Mouse (Mus musculus): ENCODE results near the gene Dand5.
A peak's percentile ranks its signal among the peaks of the same experiment; 100 is the strongest.
"Not testable (repeated sequence)": the region's sequence is repeated elsewhere in the genome, so short reads cannot be mapped to it uniquely, and the experiment has no call there.

Dand5 gene

DNA sequence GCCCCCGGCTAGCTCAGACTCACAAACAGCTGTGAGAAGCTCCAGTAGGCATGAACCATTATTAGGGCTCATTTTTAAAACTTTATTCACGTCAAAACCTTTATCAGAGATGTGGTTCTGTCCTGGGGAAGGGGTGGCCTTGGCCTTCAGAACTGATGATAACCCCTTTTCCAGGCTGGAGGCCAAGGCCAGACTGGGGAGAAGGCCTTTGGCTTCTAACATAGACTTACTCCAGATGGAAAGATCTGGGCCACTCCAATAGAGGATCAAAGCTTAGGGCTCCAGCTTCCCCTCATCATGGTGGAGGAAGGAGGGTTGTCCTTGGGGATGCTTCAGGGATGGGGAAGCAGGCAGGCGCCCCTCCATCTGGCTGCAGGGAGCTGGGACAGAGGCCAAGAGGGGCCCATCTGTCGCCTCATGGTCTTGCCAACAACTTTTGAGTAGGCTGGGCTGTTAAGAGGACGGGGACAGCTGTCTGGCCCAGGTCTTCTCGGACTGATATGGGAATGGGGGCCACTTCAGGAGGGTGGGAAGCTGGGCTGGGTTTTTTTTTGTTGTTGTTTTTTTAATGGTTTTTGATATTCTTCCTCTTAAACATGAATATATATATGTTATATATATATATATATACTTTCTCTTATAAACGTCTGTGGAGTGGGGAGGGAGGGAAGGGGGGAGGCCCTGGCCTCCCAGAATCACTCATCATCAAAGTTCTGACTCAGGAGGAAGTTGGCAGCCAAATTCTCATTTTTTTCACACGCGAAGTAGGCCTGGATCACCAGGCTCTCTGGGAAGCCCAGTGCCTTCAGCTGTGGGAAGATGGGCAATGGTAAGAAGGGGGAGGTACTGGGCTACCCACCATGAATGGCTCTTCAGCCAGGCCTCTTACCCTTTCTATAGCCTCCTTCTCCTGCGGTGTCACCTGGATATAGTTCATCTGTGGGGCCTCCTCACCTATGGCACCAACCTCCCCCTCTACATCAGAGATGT is 12.5 kb upstream of the Dand5 start:
- peak; percentile 42 for DNase-seq (ENCODE audit: low read depth, low spot score)

DNA sequence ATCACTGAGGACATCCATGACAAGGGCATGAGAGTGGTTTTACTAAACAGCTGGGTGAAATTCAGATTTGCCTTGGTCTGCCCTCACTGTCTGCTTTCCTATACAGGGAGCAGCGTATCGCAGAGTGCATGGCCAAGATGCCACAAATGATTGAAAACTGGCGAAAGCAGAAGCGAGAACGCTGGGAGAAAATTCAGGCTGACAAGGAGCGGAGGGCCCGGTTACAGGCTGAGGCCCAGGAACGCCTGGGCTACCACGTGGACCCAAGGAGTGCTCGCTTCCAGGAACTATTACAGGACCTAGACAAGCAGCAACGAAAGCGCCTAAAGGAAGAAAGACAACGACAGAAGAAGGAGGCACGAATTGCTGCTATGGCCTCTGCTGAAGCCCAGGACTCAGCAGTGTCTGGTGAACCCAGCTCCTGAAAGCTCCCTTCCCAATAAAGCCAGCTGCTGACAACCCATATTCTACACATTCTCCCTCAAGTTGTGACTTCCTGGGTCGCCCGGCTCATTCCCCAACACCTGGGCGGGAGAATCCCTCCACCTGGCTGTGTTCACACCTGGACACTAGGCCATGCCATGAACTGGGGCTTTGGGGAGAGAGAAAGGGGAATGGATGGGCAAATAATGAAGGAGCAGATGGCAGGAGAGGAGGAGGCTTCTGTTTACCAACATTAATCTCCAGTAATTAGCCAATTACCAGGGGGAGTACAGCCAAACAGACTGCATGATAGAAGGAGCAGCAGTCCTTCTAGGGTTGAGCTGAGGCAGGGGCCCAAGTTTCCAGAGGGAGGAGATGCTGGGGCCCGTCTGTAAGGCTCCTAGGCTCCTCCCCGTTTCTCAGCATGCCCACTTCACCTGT is 11.6 kb upstream of the Dand5 start:
- no peak for DNase-seq (ENCODE audit: low read depth, low spot score)

DNA sequence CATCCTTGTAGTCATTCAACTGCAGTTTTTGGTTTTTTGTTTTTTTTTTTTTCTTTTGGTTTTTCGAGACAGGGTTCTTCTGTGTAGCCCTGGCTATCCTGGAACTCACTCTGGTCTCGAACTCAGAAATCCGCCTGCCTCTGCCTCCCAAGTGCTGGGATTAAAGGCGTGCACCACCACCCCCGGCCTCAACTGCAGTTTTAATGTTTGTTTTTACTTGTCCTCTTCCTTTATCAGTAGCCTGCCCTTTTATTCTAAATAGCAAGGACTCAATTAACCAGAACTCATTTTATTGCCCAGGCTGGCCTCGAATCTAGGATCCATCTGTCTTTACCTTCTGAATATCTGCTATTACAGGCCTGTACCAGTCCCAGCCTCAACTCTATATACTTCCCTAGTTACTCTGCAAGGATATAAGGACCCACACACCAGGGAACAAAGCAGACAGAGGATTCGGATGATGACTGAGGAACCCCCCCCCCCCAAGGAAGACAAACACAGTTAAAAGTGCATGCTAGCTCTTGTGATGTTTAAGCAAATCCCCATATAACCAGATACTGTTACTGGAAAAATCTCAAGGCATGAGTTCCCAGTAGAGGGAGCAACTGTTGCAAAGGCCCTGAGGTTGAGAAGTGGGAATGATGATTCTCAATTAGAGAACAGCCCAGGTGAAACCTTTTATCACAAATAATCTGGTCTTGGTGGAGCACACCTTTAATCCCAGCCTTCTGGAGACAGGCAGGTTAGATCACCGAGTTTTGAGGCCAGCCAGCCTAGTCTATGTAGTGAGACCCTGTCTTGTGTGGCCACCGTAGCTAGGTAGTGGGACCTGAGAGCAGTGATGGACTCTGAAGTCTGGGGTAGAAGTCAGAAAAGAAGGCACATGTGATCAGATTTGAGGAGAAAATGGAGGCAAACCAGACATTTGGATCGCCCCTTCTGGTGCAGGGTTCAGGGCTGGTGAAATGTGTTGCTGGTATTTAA is 10.4 kb upstream of the Dand5 start:
- peak; percentile 71 for DNase-seq (ENCODE audit: low read depth, low spot score)

DNA sequence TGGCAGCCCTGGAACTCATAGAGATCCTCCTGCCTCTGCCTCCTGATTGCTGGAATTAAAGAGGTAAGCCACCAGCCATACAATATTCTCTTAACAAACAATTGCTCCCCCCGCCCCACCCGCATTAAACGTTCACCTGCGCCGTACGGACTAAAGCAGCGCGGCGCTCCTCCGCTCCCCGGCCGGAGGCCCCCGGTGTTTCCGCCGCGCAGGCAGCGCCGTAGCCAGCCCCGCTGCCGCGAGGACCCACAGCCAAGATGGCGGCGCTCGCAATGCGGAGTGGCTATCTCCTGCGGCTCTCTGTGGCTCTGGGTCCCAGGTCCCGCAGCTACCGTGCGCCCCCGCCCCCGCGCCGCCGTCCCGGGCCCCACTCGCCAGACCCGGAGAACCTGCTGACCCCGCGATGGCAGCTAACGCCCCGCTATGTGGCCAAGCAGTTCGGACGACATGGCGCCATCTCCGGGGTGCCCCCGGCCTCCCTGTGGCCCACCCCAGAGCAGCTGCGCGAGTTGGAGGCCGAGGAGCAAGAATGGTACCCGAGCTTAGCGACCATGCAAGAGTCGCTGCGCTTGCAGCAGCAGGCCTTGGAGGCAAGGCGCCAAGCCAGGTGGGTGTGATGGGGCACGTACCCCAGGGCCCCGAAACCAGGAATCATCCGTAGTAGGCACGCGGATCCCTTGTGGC is 9.6 kb upstream of the Dand5 start:
- DNase-seq (ENCODE audit: low read depth, low spot score), result peak; percentile 73

DNA sequence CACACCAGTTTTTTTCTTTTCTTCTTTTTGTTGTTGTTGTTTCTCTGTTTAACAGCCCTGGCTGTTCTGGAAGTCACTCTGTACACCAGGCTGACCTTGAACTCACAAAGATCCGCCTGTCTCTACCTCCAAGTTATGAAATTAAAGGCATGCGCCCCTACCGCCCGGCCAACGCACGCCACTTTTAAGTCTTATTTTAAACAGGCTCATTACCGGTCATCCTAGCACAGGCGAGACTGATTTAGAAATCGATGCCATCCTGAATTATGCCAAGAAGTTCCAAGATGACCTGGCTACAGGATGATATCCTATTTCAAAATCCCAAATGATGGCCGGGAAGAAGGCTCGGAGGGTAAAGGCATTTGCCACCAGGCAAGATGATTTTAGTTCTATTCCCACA is 8.9 kb upstream of the Dand5 start, which contains the start of gene Gadd45gip1:
TSS of gene Gadd45gip1 (plus strand) at position 33 of the 400 bp plus-strand sequence.
- peak; percentile 81 for DNase-seq (ENCODE audit: low read depth, low spot score)

DNA sequence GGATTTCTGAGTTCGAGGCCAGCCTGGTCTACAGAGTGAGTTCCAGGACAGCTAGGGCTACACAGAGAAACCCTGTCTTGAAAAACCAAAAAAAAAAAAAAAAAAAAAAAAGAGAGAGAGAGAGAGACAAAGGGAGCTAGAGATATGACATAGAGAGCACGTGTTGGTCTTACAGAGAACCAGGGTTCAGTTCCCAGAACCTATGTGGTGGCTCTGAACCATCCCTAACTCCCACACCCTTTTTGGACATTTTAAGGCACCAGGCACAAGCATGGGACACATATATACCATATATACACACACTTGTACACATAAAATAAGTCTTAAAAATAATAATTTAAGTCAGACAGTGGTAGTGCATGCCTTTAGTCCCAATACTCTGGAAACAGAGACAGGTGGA is 3.9 kb upstream of the Dand5 start:
- not testable (repeated sequence) for DNase-seq (ENCODE audit: low read depth, low spot score)

DNA sequence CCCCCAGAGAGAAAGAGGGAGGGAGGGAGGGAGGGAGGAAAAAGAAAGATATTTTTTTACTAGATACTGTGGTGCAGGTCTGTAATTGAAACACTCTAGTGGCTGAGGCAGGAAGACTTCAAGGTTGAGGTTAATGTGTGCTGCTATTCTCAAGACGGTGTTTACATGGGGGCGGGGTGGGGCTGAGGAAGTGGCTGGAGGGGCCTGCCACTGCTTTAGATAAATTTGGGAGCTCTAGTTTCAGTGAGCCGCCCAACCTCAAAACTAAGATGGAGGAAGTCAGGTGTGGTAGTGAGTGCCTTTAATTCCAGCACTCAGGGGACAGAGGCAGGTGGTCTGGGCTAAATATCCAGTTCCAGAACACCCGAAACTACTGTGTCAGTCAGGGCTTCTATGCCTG is 3.0 kb upstream of the Dand5 start:
- no peak for DNase-seq (ENCODE audit: low read depth, low spot score)

DNA sequence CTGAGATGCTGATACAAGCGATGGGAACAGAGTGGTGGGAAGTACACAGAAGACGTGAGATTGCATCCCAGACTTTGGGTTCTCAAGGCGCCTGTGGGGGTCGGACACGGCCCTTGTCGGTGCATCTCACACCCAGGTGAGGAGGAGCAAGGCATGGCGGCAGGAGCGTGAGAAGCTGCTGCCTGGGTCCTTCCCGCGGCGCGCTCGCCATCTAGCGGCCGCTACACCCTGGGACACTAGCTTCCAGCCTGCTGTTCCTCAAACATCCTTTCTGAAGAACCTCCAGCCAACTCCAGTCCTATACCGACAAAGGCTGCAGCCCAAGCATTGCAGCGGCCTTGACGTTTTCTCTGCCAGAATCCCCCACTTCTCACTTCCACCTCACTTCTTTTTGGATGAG is 1.0 kb upstream of the Dand5 start:
- DNase-seq (ENCODE audit: low read depth, low spot score), result peak; percentile 81

DNA sequence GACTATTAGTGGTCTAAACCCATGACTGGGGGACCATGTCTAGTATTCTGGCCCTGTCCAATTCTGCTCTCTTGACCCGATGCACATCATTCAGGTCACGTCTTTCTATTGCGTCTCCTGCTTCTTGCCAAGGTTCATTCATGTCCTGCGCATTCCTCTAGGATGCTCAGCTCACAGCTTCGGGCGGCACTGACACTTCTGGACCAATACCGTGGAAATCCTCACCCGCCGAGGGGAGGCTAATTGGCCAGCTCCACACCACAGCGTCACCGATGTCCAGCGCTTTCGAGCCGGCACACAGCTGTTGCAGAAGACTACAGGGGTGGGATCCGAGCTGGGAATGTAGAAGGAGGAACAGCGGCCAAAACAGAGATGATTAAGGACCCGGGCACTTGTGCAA is 6.5 kb downstream of the Dand5 start:
- no peak for DNase-seq (ENCODE audit: low read depth, low spot score)

DNA sequence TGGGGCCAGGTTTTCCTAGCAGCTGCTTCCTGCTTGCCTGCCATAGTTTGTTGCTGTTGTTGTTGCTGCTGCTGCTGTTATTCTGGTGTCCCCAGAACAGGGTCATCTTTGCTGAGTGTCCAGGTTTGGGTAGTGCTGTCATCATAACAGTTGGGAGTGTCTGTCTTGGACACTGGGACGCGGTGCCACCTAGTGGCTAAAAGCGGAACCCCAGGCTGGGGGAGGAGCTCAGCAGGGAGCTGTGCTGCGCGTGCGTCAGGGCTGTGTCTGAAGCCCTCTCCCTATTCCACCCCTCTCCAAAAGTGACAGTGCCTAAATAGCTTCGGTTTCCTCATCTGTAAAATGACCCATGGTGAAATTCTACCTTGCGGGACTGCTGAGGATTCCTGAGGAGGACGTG is 7.1 kb downstream of the Dand5 start:
- DNase-seq (ENCODE audit: low read depth, low spot score), result peak; percentile 95

DNA sequence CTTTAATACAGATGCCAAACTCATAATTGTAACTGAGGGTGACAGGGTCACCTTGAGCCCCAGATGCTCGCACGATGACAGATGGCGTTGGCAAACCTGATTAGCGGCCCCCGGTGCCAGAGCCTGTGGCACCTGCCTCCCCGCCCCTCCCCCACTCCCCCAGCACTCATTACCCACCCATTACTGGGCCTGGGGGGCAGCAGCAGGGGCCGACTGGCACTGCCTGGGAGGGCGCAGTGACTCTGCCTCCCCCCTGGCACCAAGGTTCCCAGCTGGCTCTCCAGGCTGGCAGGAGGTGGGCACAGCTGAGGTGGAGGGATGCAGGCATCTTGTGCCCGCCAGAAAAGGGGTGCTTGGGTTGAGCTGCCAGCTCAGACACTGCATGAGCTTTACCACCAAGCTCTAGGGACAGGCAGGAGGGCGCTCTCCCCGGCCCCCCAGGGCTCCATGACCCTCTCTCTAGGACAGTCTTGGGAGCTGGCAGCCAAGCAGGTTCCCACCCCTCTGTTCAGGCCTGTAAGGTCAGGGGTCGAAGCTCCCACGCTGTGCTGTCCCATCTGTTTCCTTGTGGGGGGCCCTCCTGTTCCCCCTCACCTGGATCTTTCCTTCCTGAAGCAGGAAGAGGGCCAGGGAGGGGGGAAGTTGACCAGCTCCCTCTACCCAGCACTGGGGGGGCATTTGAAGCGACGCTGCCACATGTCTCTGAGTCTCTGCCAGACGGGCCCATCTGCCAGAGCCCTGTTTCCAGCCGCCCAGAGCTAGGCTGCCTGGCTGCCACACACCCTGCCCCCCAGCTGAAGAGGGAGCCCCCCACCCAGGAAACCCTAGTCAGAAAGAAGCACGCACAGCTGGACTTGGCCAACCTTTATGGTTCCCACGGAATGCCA is 7.8 kb downstream of the Dand5 start:
- DNase-seq (ENCODE audit: low read depth, low spot score), result no peak

DNA sequence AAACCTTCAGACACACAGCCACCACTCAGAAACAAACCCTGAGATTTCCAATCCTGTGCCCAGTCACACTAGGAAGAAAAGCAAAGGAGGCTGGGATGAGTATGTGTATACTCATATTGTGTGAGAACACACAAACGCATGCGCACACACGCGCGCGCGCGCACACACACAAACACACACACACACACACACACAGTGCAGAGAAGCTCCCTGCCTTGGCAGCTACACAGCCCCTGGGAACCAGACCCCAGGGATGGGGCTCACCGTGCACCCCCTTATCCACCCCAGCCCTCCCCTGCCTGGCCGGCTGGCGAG is 8.4 kb downstream of the Dand5 start:
- DNase-seq (ENCODE audit: low read depth, low spot score), result no peak

DNA sequence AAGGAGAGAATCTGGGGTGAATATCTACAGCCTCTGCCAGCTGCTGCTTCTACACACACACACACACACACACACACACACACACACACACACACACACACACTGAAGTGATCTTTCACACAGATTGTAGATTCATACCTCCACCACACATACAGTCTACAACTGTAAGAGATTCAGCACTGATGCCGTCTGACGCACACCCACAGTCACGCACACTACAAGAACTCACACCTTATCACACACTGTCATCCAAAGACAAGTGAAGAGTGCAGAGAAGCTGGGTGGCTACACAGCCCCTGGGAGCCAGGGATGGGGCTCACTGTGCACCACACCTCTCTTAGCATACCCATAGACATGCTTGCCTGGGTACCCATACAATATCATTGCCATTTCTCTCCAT is 8.8 kb downstream of the Dand5 start:
- no peak for DNase-seq (ENCODE audit: low read depth, low spot score)

DNA sequence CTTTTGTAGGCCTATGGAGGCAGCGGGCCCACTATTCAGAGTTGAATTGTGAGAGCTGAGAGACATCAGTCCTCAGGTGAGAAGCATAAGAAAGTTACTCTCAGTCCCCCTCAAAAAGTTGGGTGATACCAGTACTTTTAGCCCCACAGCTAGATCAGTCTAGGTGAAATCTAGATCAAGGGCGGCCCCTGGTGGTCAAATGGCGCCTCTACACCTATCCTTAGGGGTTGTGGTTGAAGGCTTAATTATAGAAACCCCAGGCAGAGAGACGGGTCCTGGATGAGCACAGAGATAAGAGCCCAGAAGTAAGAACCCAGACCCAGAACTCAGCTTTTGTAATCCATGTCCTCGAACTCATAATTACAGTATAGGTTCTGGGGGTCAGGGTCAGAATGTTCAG is 9.6 kb downstream of the Dand5 start:
- peak; percentile 93 for DNase-seq (ENCODE audit: low read depth, low spot score)

DNA sequence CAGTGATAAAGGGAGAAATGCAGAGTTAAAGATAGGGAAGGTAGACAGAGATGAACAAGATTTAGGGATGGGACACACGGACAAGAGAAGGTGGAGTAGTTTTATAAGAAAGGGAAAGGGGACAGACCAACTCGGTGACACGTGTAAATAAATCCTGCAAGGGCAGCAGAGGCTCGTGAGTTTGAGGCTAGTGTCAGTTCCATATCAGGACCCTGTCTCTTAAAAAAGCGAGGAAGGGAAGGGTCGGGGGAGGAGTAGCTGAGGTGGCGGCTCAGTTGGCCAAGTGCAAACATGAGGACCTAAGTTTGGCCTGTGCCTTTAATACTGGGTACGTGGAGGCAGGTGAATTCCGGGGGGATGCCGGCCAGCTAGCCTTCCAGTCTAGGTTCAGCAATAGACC is 11.3 kb downstream of the Dand5 start:
- DNase-seq (ENCODE audit: low read depth, low spot score), result no peak

DNA sequence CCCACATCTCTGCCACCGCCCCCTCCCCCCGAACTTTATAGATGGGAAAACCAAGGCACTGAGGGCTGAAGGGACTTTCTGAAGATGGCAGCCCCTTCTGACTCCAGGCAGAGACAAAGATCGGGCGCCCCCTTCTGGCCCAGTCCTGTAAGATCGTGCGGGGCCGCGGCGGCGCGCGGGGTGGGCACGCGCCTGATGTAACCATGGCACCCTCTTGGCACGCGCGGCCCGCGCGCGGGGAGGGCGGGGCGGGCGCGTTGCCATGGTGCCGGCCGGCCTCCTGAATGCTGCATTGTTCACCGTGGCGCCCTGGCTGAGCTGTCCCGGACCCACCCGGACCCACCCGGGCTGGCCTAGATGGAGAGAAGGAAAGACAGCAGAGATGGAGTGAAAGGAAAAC is 11.7 kb downstream of the Dand5 start:
- peak; percentile 86 for DNase-seq (ENCODE audit: low read depth, low spot score)

DNA sequence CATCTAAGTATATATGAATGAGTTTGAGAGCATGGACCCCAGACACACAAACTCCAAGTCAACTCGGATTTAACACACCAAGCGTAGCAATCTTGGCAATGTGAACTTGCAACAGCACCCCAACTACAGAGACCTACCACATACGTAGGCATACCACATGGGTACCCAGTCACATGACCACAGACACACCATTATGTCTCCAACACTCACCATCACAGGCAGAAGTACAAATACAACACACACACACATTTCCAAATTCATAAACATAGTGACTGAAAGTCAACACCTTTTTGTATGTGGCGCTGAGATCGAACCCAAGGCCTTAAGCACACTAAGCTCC is 12.7 kb downstream of the Dand5 start:
- no peak for DNase-seq (ENCODE audit: low read depth, low spot score)

DNA sequence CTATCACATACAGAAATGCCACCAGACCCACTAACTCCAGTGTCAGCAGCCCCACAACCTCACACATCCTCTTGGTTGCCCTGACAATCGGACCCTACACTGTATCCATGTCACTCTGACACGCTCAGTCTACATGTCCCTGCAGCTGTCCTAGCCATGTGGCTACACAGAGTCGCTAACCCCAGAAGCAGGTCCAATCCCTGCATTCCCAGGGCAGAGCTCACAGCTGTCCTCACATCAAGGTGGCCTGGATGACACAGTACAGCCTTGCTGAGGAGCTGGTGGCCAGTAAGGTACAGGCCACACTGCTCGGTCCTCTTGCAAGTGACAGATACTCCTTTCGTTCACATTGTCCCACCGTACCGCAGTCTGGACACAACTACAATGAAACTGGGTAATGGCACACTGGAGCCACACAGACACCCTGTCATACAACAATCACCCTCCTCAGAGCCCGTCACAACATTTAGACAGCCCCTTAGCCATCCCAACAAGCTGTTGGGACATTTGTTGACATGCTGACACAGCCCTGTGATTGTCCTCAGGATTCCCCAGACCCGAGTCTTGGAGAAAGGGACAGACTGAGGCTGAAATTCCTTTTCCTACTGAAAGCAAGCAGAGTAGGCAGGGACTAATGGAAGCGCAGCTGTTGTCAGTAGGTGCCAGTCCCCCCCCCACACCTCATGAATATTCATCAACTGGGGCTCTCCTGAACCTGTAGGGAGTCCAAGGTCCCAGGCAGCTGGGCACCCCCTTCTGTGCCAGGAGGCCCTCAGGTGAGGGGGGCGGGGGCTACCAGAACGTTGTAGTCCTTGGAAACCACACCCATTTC is 13.3 kb downstream of the Dand5 start:
- DNase-seq (ENCODE audit: low read depth, low spot score), result no peak

DNA sequence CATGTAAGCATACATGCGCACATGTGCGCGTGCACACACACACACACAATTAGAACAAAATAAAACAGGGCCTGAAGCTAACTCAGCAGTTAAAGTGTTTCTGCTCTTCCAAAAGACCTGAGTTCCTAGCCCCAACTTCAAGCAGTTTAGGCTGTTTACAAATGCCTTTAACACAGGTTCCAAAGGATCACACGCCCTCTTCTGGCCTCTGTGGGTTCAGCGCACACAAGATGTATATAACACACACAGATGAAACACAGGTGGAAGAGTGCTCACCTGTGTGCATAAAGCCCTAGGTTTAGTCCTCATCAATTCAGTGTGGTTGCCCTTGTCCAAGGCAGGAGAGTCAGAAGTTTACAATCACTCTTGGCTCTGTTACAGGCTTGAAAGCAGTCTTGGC is 16.6 kb downstream of the Dand5 start:
- DNase-seq (ENCODE audit: low read depth, low spot score), result no peak
